Mouse (Mus musculus) layer of hippocampus, postnatal 25 days (tissue): ENCODE data around the gene 1700123O20Rik. TPM values are rescaled to one million over a fixed set of nuclear protein-coding genes. Genes with fewer than 3 reads are reported as not detected.
A peak's percentile ranks its signal among the peaks of the same experiment; 100 is the strongest.

Experiments used
- DNase-seq, 2 experiments: peaks; one replicate each; pipeline ENCODE4 v3.0.0; 2022; ENCODE audit warnings: mixed read lengths in 2 of 2, low spot score in 1 of 2; ENCODE audit errors: extremely low spot score in 1 of 2
- total RNA-seq, 2 experiments: library from RNA; stranded (reverse); gene quantifications; 2 replicates each; pipeline ENCODE4 v1.2.3; 2021

1700123O20Rik gene
- total RNA-seq, 2 experiments from 2014 or later, result 27.3 to 28.7 TPM

DNA sequence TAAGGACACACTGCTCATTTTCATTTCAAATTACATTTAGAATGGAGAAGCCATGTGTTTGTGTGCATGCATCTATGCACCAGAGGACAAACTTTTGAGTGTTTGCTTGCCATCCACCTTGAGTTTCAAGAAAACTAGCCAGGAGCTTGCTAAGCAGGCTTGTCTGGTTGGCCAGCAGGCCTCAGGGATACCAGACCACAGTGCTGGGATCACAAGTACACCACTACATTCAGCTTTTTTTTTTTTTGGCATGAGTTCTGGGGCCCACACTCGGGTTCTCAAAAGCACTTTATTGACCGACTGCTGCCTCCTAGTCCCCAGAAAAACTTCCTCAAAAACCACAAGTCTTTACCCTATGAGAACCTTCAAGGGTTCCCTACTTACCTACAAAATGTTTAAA is 11.7 kb upstream of the 1700123O20Rik start:
- no peak for DNase-seq

DNA sequence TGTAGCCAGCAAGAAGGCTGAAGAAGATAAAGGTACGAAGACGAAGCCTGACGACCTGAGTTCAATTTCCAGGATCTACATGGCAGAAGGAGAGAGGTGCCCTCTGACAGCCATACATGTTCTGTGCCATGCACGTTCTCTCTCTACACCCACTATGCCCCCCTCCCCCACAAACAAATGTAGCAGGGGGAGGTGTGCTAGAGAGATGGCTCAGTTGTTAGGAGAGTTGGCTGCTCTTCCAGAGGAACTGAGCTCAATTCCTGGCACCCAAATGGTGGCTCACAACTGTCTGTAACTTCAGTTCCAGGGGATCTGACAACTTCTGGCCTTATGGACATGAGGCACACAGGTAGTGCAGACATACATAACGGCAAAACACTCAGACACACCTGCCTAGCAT is 9.7 kb upstream of the 1700123O20Rik start:
- no peak for DNase-seq

DNA sequence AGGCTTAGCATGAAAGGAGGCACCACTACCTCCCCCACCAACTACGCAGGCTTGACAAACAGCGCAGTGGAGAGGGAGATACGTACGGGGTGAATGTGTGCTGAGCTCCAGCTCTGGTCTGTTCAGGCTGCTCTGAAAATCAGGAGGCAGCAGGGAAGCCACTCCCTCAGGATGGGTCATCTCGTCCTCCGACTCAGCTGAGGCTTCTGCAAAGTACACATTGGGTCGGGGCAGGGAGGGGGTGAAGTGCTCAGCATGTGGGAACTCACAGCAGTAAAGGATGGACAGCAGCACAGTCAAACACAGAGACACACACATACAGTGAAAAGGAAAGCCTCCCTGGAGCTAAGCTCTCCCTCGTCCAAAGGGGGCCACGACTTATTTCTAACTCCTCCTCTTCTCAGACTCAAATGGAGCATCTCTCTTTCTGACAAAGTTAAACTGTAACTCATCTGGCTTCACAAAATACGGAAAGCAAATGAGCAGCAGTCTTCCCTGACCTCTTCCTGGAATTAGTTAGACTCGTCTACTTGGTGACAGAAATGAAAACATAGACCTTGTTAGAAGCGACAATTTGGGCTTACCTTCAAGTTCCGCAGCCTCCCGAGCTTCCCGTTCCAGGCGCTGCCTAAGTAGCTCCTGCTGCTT is 7.2 kb upstream of the 1700123O20Rik start:
- no peak for DNase-seq

DNA sequence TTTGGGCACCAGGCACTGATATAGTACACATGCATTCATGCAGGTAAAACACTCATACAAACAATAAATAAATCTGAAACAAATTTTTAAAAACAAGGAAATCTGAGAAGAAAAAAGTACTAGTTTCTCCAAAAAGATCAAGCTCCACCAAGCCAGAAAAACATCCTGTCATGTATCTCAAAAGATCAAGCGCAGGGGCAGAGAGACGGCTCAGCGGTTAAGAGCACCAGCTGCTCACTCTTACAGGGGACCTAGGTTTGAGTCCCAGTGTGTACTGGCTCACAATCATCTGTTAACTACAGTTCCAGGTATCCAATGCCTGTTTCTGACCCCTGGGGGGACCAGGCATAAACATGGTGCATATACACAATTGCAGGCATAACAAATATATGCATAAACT is 3.6 kb upstream of the 1700123O20Rik start:
- no peak for DNase-seq

DNA sequence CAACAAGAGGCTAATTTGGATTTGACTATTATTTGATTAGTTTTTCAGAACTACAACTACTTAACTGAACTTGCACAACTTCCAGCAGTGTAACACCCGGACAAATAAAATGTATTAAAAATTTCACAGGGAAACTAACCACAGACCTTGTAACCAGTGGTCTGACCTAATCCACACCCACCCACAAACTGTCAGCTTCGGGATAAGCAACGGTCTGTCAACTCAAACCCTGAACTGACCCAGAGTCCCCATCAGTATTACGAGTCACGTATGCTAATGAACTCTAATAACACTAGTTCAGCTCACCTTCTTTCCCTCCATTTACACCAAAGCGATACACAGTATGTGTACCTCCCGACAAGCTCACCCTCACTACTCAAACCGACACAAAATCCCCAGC is 545 bp upstream of the 1700123O20Rik start:
- no peak for DNase-seq

DNA sequence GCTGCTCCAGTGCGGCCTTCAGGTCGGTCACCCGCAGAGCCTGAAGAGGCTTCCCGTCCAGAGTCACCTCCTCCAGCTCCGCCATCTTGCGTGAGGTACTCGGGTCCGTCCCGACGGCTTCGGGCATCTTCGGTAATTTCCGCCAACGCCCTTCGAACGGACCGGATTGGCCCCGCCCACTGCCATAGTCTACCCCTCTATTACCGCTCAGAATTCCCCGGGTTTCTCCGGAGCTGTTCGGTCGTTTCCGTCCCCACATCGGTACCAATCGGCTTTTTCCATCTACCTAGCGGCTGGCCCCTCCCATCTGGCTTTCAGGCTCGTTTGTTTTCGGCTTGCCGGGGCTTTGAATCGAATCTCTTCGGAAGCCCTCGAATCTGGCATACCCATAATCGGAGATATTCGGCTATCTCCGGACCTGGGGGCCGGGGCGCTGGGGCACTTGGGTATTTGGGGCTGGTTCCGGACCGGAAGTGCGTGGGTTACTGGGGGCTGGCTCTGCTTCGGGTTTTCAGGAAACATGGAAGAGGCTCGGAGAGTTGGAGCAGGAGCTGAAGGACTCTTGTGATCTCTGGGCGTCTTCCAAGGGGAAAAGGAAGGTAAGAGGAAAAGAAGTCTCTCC is 617 bp downstream of the 1700123O20Rik start, which contains the start of gene Acin1:
Gene Acin1 (minus strand): TSS at position 410 of the 622 bp plus-strand sequence.
- peak; percentile 100 for DNase-seq

DNA sequence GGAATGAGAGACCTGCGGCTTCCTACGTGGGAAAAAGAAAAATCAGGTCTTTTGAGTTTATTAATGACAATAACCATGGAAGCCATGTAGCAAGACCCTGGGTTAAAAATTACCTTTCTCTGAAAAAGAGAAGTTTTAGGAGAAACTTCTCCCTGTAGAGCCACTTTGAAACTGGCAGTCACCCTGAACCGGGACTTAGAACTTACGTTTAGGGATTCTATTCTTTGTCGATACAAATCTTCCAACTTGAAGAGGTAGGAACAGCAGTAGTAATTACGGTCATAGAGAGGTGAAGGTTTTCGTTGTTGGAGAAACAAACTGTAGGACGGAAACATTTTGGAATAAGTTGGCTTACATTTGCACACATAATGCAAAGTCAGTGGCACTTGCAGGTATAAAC is 1.2 kb downstream of the 1700123O20Rik start:
- DNase-seq, result no peak

DNA sequence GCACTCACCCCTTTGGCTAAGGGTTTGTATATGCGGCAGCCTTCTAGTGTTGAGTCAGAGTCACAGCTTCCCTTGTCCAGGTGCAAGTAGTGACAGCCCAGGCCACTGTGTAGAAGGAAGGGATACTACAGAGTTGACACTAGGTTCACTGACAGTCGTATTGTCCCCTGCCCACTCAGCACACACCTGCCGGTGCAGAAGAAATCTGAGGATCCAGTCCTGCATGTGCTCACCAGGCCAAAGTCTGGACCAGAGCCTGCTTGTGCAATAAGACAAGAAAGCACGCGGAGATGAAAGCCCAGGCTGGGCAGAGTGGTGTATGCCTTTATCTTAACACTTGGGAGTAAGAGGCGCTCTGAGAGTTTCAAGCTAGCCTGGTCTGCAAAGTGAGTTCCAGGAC is 9.0 kb downstream of the 1700123O20Rik start:
- no peak for DNase-seq

DNA sequence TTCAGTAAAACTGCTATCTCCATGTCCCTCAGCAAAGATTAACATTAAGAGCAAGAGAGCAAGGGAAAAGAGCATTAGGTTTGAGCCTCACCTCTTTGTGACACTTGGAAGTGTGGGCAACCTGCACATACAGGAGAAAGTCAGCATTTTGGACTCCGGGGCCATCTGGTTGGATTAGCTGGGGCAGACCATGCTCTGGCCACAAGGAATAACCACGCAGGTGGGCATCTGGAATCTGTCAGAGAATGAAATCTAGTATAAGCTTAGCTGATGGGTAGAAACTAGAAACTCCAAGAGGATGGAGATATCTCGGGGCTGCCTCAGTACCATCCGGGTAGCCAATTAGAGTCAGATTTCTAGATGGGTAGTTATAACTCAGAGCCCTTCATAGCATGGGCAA is 10.7 kb downstream of the 1700123O20Rik start:
- no peak for DNase-seq

DNA sequence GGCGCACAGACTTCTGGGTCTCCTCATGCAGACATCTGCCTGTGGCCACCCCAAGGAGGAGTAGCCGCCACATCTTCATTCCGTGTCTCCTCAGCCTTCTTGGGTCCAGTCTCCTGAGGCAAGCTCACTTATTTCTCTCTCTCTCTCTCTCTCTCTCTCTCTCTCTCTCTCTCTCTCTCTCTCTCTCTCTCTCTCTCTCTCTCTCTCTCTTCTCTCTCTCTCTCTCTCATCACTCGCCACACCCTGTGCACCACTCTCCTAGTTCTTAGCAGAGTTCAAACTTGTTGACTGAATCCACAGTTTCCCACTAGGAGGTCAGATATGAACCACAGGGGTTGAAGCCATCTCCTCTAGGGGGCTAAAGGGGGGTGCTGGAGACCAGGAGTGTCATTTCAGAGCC is 12.7 kb downstream of the 1700123O20Rik start, which contains the start of gene Gm29776:
Gene Gm29776 (minus strand): TSS at position 101 of the 400 bp plus-strand sequence.
- no peak for DNase-seq

DNA sequence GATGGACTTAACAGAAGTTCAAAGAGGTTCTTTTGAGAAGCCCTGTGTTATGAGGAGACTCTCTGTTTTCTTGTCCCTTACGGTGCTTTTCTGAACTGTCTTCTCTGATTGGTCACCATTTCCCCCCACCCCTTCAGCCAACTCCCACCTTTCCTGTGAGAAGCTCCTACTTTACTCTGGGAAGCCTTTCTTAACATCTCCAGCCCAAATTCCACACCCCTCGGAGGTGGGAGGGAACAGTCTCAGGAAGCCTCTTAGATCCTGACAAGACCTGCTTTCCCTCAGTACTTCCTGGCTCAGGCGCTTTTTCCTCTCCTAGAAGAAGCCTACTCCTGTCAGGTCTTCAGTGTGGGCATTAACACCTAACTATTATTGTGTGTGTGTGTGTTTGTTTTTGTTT is 13.6 kb downstream of the 1700123O20Rik start:
- DNase-seq, result no peak

DNA sequence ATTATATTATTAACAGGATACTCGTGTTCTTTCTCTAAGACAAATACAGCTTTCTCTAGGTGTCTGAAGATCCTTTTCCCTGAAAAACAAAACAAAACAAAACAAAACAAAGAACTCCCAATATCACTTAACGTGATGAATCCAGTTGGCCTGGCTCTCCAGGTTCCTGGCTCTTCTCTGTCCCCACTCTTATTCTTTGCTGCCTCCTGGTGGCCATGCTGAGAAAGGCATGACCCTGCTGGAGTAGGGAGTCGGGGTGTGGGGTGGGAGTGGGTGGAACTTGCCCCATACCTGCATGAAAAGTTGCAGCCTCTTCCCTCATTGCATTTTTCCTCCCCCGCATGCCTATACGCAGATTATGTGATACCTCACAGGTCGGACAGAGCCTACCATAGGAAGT is 15.3 kb downstream of the 1700123O20Rik start:
- DNase-seq, result peak; percentile 56 to 87

DNA sequence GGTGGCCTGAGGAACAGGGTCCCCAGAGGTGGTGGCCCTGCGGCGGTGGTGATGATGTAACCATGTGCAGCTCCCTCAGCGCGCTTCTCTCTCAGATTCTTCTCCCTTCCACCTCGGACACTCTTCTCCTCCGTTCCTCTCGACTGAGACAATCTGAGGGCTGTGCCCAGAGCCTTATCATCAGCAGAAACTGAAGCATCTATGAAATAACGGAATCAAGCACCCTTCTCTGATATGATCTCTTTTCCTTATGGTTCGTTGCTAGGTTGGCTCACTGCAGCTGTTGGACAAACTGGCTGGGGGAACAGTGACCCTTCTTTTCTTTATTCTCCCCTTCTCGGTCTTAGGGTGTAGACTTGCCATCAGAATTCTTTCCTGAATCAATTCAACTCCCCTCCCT is 17.2 kb downstream of the 1700123O20Rik start:
- no peak for DNase-seq

DNA sequence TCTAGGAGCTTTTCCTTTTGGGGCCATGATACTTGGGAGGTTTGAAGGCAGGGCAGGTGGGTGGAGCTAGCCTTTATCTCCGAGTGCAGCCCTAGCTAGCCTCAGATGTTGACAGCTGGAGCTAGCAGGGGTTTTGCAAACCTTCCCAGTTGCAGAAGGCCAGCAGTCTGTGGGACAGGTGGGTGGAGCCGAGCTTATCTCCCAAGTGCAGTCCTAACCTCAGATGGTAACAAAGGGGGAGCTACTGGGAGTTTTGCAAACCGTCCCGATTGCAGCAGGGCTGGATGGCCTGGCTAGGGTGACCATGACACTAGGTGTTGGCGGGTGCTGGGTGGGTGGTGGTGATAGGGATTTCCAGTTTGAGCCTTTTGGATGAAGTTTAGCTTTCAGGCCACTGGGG is 19.8 kb downstream of the 1700123O20Rik start:
- no peak for DNase-seq

DNA sequence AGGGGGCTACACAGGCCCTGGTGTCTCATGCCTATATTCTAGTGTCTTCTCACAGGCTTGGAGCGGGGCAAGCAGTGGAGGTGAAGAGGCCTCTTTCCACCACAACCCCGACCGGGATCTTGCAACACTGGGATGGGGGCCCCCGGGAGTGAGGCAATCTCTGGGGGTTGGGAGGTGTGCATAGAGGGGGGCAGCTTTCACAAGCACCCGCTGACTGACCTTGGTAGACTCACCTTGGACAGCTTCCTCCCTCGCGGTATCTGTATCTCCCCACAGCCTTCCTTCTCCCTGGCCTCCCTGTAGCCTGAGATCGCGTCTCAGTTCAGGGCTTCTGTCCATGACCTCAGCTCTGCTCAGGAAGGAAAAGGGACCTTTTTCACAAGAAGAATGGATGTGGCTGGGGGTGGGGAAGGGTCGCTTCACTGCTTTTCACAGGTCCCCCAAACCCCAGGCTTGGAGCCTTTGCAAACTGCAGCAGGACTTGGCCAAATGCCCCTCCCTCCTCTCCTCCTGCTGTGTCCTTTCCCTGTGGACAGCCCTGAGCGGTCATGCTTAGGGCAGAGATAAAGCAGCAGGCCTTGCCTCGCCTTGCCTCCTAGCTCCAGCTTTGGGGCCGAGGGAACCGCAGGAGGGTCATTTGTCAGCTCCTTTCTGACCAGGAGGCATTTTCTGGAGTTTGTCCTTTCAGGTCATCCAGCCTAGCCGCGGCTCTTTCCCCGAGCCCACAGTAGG is 20.7 kb downstream of the 1700123O20Rik start:
- DNase-seq, result no peak

DNA sequence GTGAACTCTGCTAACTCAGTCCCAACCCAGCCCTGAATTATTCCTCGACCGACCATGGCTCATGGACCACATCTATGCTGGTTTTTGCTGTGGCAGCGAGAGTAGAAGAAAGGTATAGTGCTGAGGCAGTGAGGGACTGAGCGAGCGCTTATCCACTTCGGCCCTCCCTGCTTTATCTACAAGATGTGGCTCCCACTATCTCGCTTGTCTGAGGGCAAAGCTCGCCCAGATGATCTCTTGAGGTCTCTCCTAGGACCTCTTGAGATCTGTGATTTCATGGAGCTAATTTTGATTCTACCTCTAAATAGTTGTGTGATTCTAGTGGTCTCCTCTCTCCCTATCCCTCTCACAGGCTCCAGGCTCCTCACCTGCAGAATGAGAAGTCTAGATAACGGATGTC is 23.0 kb downstream of the 1700123O20Rik start:
- no peak for DNase-seq

DNA sequence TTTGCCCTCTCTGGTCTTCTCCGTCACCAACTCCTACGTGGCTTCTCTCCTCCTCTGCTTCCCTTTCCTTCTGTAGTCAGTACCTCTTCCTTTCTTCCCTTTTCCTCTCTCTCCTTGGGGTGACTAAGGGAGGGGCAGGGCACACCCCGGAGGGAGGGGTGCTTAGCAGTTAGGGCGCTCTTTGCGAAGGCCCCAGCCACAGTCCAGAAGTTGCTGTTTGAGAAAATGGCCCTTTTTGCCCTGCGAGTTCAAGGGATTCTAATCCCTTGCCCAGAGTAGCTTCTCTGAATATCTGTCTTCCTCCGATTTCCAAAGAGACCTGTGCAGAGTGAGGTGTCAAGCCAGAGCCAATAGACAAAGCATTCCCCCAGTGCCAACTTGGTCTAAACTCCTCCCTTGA is 26.1 kb downstream of the 1700123O20Rik start, which contains the start of gene Cebpe:
Gene Cebpe (minus strand): TSS at position 101 of the 400 bp plus-strand sequence.
- no peak for DNase-seq

DNA sequence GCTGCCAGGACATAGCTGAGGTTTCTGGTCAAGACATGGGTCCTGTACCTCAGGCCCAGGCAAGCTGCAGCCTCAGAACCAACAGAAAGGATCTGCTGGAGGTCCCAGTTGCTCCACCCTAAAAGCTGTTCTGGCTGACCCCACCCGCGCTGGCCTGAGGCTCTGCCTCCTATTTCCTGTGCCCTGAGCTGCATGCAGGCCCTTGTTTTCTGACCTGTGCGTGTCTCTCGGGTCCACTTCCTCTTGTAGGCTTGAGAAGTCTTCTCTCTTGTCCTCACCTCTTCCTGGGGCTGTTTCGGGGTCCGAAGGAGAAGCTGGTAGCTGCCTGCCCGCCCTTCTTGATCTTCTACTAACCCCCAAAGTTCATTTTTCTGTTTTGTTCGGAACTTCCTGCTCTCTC is 26.8 kb downstream of the 1700123O20Rik start:
- no peak for DNase-seq

DNA sequence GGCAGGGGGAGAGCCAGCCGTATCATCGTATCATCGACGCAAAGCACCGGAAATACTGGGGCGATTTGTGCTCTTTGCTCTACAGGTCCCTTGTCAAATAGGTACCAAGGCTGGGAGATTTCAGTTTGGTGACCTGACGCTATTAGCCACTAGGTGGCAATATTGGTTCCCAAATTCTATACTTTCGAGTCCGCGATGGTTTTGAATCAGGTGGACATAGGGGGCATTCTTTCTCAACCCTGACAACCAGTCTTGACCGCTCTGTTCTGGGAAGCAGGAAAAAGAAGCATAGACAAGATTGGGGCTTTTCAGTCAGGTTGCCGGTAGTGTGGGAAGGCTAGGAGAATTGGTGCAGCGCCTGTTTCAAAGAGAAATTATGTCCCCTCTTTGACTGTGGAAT is 28.1 kb downstream of the 1700123O20Rik start:
- DNase-seq, result peak; percentile 63 to 69

DNA sequence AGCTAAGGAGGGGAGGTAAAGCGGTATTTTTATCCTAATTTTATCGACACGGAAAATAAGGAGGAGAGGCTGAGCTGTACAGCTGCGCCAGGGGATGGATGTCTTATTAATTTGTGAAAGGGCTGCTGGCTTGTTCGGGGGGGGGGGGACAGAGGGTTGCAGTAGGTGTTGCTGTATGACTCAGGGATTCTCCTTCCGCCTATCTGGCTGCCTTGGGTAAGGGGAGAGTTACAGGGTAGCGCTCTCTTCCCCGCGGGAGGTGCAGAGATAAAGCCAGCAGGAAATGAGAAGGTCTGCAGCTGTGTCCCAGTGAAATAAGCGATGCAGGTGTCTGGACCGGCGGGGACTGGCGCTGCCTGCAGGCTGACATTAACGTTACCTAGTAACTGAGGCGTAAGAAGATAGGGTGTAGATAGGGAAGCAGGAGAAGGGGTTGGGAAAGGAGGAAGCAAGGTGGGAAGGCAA is 28.6 kb downstream of the 1700123O20Rik start:
- no peak for DNase-seq

DNA sequence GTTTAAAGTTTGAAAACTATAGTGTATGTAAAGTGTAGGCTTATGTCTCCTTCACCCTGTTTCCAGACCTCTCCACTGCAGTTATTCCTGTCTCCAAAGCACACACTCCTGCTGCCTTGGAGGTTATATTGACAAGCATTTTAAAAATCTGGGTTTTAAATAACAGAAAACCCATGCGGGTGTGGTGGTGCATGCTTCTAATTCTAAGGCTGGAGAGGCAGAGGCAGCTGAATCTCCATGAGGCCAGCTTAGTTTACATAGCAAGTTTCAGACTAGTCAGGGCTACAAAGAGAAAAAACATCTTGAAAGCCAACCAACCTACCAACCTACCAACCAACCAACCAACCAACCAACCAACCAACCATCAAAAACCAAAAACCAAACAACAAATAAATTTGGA is 29.4 kb downstream of the 1700123O20Rik start:
- DNase-seq, result no peak
